Mouse (Mus musculus): ENCODE measurements around the gene Ccdc162. TPM values are rescaled to one million over a fixed set of nuclear protein-coding genes. Genes with fewer than 3 reads are reported as not detected.

Gene Ccdc162
- total RNA-seq, 2 experiments from 2014 or later = 1.2 to 1.3 TPM

GRCm38 (mm10) chr10:41588616-41589015, 127.8 kb downstream of the Ccdc162 start:
- DNase-seq (ENCODE audit: low spot score in 2 of 2) = no peak
- intact Hi-C loops (cut with DNase I) = no loop called here

- intact Hi-C loops (cut with DNase I) = no loop called here
Observed at GRCm38 (mm10) chr10:41586947-41587852, 129.2 kb downstream of the Ccdc162 start.

GRCm38 (mm10) chr10:41583383-41583782, 133.1 kb downstream of the Ccdc162 start:
- intact Hi-C loops (cut with DNase I) = no loop called here
- no peak for DNase-seq (ENCODE audit: low spot score in 2 of 2)

More at GRCm38 (mm10) chr10:41586947-41587852, 129.2 kb downstream of the Ccdc162 start:
- no peak for DNase-seq (ENCODE audit: low spot score in 2 of 2)

- intact Hi-C loops (cut with DNase I) = no loop called here
- DNase-seq (ENCODE audit: low spot score in 2 of 2) = no peak
Observed at GRCm38 (mm10) chr10:41582901-41583361, 133.5 kb downstream of the Ccdc162 start.

- intact Hi-C loops (cut with DNase I) = no loop called here
- DNase-seq (ENCODE audit: low spot score in 2 of 2) = no peak
Observed at GRCm38 (mm10) chr10:41580441-41580840, 136.0 kb downstream of the Ccdc162 start.

- no peak for DNase-seq (ENCODE audit: low spot score in 2 of 2)
- intact Hi-C loops (cut with DNase I) = no loop called here
Observed at GRCm38 (mm10) chr10:41578541-41578940, 137.9 kb downstream of the Ccdc162 start.

- no peak for DNase-seq (ENCODE audit: low spot score in 2 of 2)
- intact Hi-C loops (cut with DNase I) = no loop called here
Observed at GRCm38 (mm10) chr10:41576328-41576833, 140.1 kb downstream of the Ccdc162 start.

GRCm38 (mm10) chr10:41575451-41576327, 140.7 kb downstream of the Ccdc162 start:
- intact Hi-C loops (cut with DNase I) = no loop called here
- no peak for DNase-seq (ENCODE audit: low spot score in 2 of 2)

- DNase-seq (ENCODE audit: low spot score in 2 of 2) = peak; percentile 33 to 38
- intact Hi-C loops (cut with DNase I) = no loop called here
Observed at GRCm38 (mm10) chr10:41573190-41573589, 143.2 kb downstream of the Ccdc162 start.

- intact Hi-C loops (cut with DNase I) = no loop called here
- DNase-seq (ENCODE audit: low spot score in 2 of 2) = no peak
Observed at GRCm38 (mm10) chr10:41572274-41572673, 144.2 kb downstream of the Ccdc162 start.

GRCm38 (mm10) chr10:41571065-41571464, 145.4 kb downstream of the Ccdc162 start:
- intact Hi-C loops (cut with DNase I) = no loop called here
- DNase-seq (ENCODE audit: low spot score in 2 of 2) = no peak

- intact Hi-C loops (cut with DNase I) = no loop called here
Observed at GRCm38 (mm10) chr10:41568306-41568705, 148.1 kb downstream of the Ccdc162 start.

GRCm38 (mm10) chr10:41565141-41565540, 151.3 kb downstream of the Ccdc162 start:
- intact Hi-C loops (cut with DNase I) = no loop called here
- DNase-seq (ENCODE audit: low spot score in 2 of 2) = no peak

More at GRCm38 (mm10) chr10:41568306-41568705, 148.1 kb downstream of the Ccdc162 start:
- DNase-seq (ENCODE audit: low spot score in 2 of 2) = no peak

- intact Hi-C loops (cut with DNase I) = no loop called here
- DNase-seq (ENCODE audit: low spot score in 2 of 2) = no peak
Observed at GRCm38 (mm10) chr10:41561701-41562395, 154.6 kb downstream of the Ccdc162 start.

- intact Hi-C loops (cut with DNase I) = no loop called here
Observed at GRCm38 (mm10) chr10:41558401-41558800, 158.0 kb downstream of the Ccdc162 start.

GRCm38 (mm10) chr10:41555081-41555480, 161.4 kb downstream of the Ccdc162 start:
- DNase-seq (ENCODE audit: low spot score in 2 of 2) = no peak
- intact Hi-C loops (cut with DNase I) = no loop called here

More at GRCm38 (mm10) chr10:41558401-41558800, 158.0 kb downstream of the Ccdc162 start:
- DNase-seq (ENCODE audit: low spot score in 2 of 2) = no peak

- intact Hi-C loops (cut with DNase I) = no loop called here
- peak in 1 of 2 experiments; percentile 5 for DNase-seq (ENCODE audit: low spot score in 2 of 2)
Observed at GRCm38 (mm10) chr10:41553711-41554110, 162.7 kb downstream of the Ccdc162 start.

- DNase-seq (ENCODE audit: low spot score in 2 of 2) = peak; percentile 40 to 56
- intact Hi-C loops (cut with DNase I) = no loop called here
Observed at GRCm38 (mm10) chr10:41552847-41553589, 163.4 kb downstream of the Ccdc162 start.
